Mouse (Mus musculus) layer of hippocampus, adult 2 months (tissue): ENCODE measurements at regions not wholly inside any gene's neighbourhood (a gene's known extent, or its start where the extent isn't known, plus 50 kb on each side); places are given as distances from the start of the nearest gene placed in this dataset.

Experiments used
- DNase-seq, 2 experiments: peaks; one replicate each; pipeline ENCODE4 v3.0.0; 2022; ENCODE audit warnings: low spot score in 2 of 2
- H3K27ac ChIP-seq: fragments of 200-600 bp; 2 replicates; pipeline ENCODE4 v1.8.1; 2022
- H3K4me3 ChIP-seq: fragments of 200-600 bp; 2 replicates; pipeline ENCODE4 v1.8.1; 2022; ENCODE audit warnings: mild to moderate bottlenecking
- CTCF ChIP-seq: fragments of 200-600 bp; conservative IDR thresholded peaks from 2 replicates; pipeline ENCODE4 v1.8.1; 2022; ENCODE audit warnings: antibody characterized with exemption, mild to moderate bottlenecking, moderate library complexity

DNA sequence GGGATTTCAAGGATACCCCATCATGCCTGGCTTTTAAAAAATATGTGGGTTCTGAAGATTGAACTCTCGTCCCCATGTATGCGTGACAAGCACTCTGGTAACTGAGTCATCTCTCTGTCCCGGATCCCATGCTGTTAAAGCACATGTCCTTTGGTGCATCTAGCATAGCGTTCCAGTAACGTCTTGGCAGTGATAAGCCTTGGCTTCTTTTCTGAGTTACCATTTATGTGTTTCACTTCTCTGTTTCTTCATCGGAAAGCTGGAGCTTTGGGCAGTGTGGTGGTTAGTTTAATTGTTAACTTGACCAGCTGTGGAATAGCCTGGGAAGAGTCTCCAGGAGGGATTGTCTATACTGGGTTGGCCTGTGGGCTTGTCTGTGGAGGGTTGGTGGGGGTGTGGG lies 115.7 kb upstream of the Cxcr4 start:
- no peak for DNase-seq
- no peak for TF ChIP-seq CTCF
- Histone ChIP-seq H3K4me3 (no peak overlapping the region), H3K27ac (no peak overlapping the region)

- no peak for DNase-seq
- Histone ChIP-seq H3K4me3 (no peak overlapping the region), H3K27ac (no peak overlapping the region)
- TF ChIP-seq CTCF, result no peak
Measured at GRCm38 (mm10) chr1:128706167-128706566, 114.1 kb upstream of the Cxcr4 start.

GRCm38 (mm10) chr1:128705071-128705503 lies 113.0 kb upstream of the Cxcr4 start:
- DNase-seq, result no peak
- no peak for TF ChIP-seq CTCF
- Histone ChIP-seq H3K27ac (no peak overlapping the region), H3K4me3 (no peak overlapping the region)

DNA sequence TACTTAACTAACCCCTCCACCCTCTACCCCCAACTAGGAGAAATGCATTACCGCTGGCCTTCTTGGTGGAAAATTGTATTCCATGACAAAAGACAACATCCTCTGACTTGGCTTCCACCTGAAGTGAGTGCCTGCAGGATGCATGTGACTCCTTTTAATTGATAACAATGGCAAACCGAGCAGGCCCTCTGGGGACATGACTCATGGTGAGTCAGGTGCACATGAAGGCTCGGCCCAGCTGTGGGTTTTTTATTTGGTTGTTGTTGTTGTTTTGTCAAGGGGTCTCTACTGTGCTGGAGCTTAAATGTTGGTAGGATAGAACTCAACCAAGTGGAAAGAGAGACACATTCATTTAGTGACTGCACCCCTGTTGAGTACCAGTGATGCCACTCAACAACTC lies 109.2 kb upstream of the Cxcr4 start:
- no peak for DNase-seq
- Histone ChIP-seq H3K4me3 (no peak overlapping the region), H3K27ac (no peak overlapping the region)
- TF ChIP-seq CTCF, result no peak

GRCm38 (mm10) chr1:128697962-128698361 lies 105.9 kb upstream of the Cxcr4 start:
- Histone ChIP-seq H3K27ac (no peak overlapping the region), H3K4me3 (no peak overlapping the region)
- no peak for DNase-seq
- no peak for TF ChIP-seq CTCF

GRCm38 (mm10) chr1:128695936-128696335 lies 103.8 kb upstream of the Cxcr4 start:
- no peak overlapping the region for H3K27ac ChIP-seq
- TF ChIP-seq CTCF, result no peak
- DNase-seq, result no peak
- H3K4me3 ChIP-seq, result no peak overlapping the region

DNA sequence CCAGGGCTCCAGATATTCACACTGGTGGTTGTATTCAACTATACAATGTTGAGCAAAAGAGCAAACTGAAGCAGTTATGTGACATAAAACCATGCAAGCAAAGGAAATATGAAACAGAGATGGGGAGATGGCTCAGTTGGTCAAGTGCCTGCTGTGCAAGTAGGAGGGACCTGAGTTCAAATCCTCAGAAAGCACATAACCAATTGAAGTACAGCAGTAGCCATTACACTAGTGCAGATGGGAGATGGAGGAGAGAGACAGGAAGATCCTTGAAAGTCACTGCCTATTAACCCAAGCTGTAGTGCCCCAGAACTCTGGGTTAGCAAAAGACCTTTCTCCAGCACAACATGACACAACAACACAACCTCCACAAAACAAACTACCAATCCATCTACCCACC lies 100.7 kb upstream of the Cxcr4 start:
- no peak overlapping the region for H3K4me3 ChIP-seq
- no peak overlapping the region for H3K27ac ChIP-seq
- no peak for DNase-seq
- no peak for TF ChIP-seq CTCF

GRCm38 (mm10) chr1:128692313-128692712 lies 100.2 kb upstream of the Cxcr4 start:
- Histone ChIP-seq H3K27ac (no peak overlapping the region), H3K4me3 (no peak overlapping the region)
- no peak for TF ChIP-seq CTCF
- no peak for DNase-seq

DNA sequence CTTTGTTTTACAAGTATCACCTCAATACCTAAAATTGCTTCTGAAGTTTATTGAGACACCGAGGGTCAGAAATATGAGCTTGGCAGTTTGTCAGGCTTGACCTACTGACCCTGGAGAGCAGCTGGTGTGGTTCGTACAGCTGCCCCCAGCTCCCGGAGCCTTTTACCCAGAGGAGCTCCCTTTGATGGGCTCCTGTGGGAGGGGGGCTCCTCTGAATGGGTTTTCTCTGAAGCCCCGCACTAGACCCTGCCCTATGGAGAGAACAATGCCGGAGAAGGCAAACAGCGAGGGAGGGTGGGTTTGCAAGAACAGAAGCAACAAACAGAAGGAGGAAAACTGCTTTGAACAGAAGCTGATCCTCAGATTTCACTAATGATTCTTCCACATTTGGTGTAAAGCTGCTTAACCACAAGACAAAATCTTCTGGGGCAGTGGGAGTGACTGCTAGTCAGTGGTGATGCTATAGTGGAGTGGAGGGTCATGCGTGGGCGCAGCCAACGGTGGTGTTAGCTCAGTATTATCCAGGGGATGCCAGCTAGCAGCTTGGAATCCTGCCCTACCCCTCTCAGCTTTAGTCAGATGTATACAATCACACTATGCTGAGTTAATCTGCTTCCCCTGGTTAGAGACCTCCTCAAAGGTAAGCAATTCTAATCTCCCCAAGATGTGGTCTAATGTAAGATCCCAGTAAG lies 95.3 kb upstream of the Cxcr4 start:
- DNase-seq, result peak in 1 of 2 experiments; percentile 11
- no peak overlapping the region for H3K27ac ChIP-seq
- TF ChIP-seq CTCF, result no peak

DNA sequence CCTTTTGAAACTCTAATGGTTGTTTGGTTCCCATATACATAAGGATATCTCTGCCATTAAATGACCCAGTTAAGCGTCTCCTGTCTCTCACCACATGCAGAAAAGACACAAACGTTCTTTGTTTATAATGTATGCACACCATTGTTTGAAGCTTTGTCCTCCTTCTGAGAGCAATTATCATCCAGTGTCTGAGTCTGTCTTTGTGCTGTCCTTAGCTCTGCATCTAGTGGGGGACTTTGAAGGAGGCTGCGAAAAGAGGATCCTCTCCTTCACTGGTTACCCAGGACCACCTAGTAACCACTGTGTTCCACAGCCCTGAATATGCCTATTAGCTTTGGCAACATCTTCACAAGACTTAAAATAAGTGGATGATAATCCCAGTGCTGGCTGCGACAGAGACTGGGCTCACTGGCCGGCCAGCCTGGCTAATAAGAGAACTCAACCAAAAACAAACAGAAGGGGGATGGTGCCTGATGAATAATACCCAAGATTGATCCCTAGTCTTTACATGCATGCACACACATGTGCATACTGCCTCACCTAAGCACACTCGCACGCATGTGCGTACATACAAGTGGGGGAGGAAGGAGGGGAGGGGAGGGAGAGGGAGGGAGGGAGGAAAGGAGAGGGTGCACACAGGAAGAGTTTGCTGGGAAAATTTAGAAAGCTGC lies 93.5 kb upstream of the Cxcr4 start:
- no peak for DNase-seq
- TF ChIP-seq CTCF, result no peak
- H3K27ac ChIP-seq, result no peak overlapping the region
- H3K4me3 ChIP-seq, result no peak overlapping the region

More for the DNA sequence above, 95.3 kb upstream of the Cxcr4 start:
- H3K4me3 ChIP-seq, result no peak overlapping the region

DNA sequence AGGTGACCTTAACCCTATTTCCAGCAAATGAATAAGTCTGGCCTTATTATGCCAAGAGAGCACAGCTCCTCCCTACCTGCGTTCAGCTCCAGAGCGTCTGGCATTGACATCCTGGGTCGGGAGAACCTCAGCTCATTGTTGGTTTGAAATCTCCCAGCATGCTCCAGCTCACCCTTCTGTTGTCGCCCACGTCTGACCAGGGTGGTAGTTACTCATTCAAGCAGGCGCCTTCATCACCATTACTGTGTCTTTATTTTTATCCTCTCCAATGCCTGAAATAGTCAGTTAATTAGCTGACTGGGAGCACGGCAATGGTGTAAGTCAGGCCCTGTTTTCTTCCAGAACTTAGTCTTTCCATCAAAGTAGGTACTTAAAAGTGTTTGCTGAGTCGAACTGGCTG lies 90.8 kb upstream of the Cxcr4 start:
- TF ChIP-seq CTCF, result no peak
- H3K27ac ChIP-seq, result no peak overlapping the region
- DNase-seq, result peak; percentile 37 to 46
- H3K4me3 ChIP-seq, result no peak overlapping the region

GRCm38 (mm10) chr1:128681261-128681660 lies 89.2 kb upstream of the Cxcr4 start:
- H3K4me3 ChIP-seq, result no peak overlapping the region
- no peak overlapping the region for H3K27ac ChIP-seq
- DNase-seq, result no peak
- TF ChIP-seq CTCF, result no peak

- H3K27ac ChIP-seq, result no peak overlapping the region
- no peak for DNase-seq
- H3K4me3 ChIP-seq, result no peak overlapping the region
- no peak for TF ChIP-seq CTCF
Measured at GRCm38 (mm10) chr1:128680538-128680937, 88.4 kb upstream of the Cxcr4 start.

GRCm38 (mm10) chr1:128680012-128680411 lies 87.9 kb upstream of the Cxcr4 start:
- no peak for TF ChIP-seq CTCF
- DNase-seq, result no peak
- peak overlapping the region; percentile 62; the same call in 1 of the 2 replicates for H3K27ac ChIP-seq
- H3K4me3 ChIP-seq, result no peak overlapping the region
